Mouse (Mus musculus) limb, embryonic 12.5 days (tissue): ENCODE data around the gene Dpp6. TPM values are rescaled to one million over a fixed set of nuclear protein-coding genes. Genes with fewer than 3 reads are reported as not detected.

Experiments used
- ATAC-seq: fragments of 200-750 bp; cut with Nextera tagmentation; 2 replicates; pipeline ENCODE4 v1.8.0; 2017; ENCODE audit warnings: low read depth, moderate TSS enrichment; ENCODE audit not compliant: insufficient number of reproducible peaks, insufficient read depth, low FRiP score, low TSS enrichment
- H3K27ac ChIP-seq: fragments of 300-500 bp; sonication (generic); 2 replicates; pipeline ENCODE4 v1.5.1; 2016; ENCODE audit warnings: mild to moderate bottlenecking, moderate library complexity
- H3K27me3 ChIP-seq: fragments of 300-500 bp; sonication (generic); 2 replicates; pipeline ENCODE4 v1.6.1; 2016; ENCODE audit warnings: mild to moderate bottlenecking, moderate library complexity
- H3K36me3 ChIP-seq: fragments of 300-500 bp; sonication (generic); 2 replicates; pipeline ENCODE4 v1.6.1; 2016; ENCODE audit warnings: mild to moderate bottlenecking, moderate library complexity
- H3K4me1 ChIP-seq: fragments of 300-500 bp; sonication (generic); replicated peaks from 2 replicates; pipeline ENCODE4 v1.6.1; 2016
- H3K4me2 ChIP-seq: fragments of 300-500 bp; sonication (generic); 2 replicates; pipeline ENCODE4 v1.6.1; 2016; ENCODE audit warnings: mild to moderate bottlenecking, moderate library complexity
- H3K4me3 ChIP-seq: fragments of 300-500 bp; sonication (generic); replicated peaks from 2 replicates; pipeline ENCODE4 v1.5.1; 2016; ENCODE audit warnings: mild to moderate bottlenecking
- H3K9ac ChIP-seq: fragments of 300-500 bp; sonication (generic); replicated peaks from 2 replicates; pipeline ENCODE4 v1.6.1; 2016; ENCODE audit warnings: mild to moderate bottlenecking, moderate library complexity
- H3K9me3 ChIP-seq: fragments of 300-500 bp; sonication (generic); 2 replicates; pipeline ENCODE4 v1.6.1; 2016; ENCODE audit warnings: mild to moderate bottlenecking, moderate library complexity
- WGBS: fragments of 180-500 bp; shearing (Covaris S2); methylation state at CpG from one replicate; pipeline ENCODE4 v1.1.7; 2016; 5-methylcytosine and 5-hydroxymethylcytosine counted together
- polyA plus RNA-seq: library from polyadenylated mRNA; unstranded; fragments of >200 nt; fragmentation: Nextera tagmentation; extraction: Ambion mirVana; gene quantifications from 2 replicates; pipeline ENCODE4 v1.2.1, GENCODE M21; 2016

The Dpp6 gene
- polyA plus RNA-seq, 1 experiment from 2014 or later = 1.8 TPM

GRCm38 (mm10) chr5:27147397-27147945, 330.5 kb downstream of the Dpp6 start:
- H3K4me2 ChIP-seq = no peak overlapping the region
- no peaks in the 10 kb centered on the region for H3K9me3 ChIP-seq
- 79% methylated on average over 6 of the region's 6 CpGs for WGBS
- no peak overlapping the region for H3K9ac ChIP-seq
- H3K27me3 ChIP-seq = no peaks in the 10 kb centered on the region
- H3K4me1 ChIP-seq = no peaks in the 10 kb centered on the region
- no peaks in the 10 kb centered on the region for H3K36me3 ChIP-seq
- H3K27ac ChIP-seq = no peak overlapping the region
- no peak for ATAC-seq
- no peak overlapping the region for H3K4me3 ChIP-seq

- no peak overlapping the region for H3K9ac ChIP-seq
- H3K27me3 ChIP-seq = no peaks in the 10 kb centered on the region
- 71% methylated on average over 1 of the region's 1 CpGs for WGBS
- ATAC-seq = no peak
- H3K27ac ChIP-seq = no peak overlapping the region
- H3K4me1 ChIP-seq = no peaks in the 10 kb centered on the region
- H3K36me3 ChIP-seq = no peaks in the 10 kb centered on the region
- H3K4me3 ChIP-seq = no peak overlapping the region
- H3K9me3 ChIP-seq = no peaks in the 10 kb centered on the region
- no peak overlapping the region for H3K4me2 ChIP-seq
Observed at GRCm38 (mm10) chr5:27151017-27151416, 334.0 kb downstream of the Dpp6 start.

GRCm38 (mm10) chr5:27155671-27156070, 338.7 kb downstream of the Dpp6 start:
- ATAC-seq = no peak
- Histone ChIP-seq H3K36me3 (no peaks in the 10 kb centered on the region), H3K4me2 (no peak overlapping the region), H3K9me3 (no peaks in the 10 kb centered on the region), H3K4me3 (no peak overlapping the region), H3K9ac (no peak overlapping the region), H3K27ac (no peak overlapping the region), H3K4me1 (no peaks in the 10 kb centered on the region; the same call in 1 of the 2 replicates), H3K27me3 (no peaks in the 10 kb centered on the region)
- WGBS = 74% methylated on average over 3 of the region's 3 CpGs

- Histone ChIP-seq H3K4me3 (no peak overlapping the region), H3K9me3 (no peaks in the 10 kb centered on the region), H3K4me2 (no peak overlapping the region), H3K4me1 (no peaks in the 10 kb centered on the region; the same call in none of the 2 replicates), H3K27ac (no peak overlapping the region), H3K36me3 (no peaks in the 10 kb centered on the region), H3K9ac (no peak overlapping the region), H3K27me3 (no peaks in the 10 kb centered on the region)
- no peak for ATAC-seq
- 77% methylated on average over 2 of the region's 2 CpGs for WGBS
Observed at GRCm38 (mm10) chr5:27156366-27156765, 339.4 kb downstream of the Dpp6 start.

GRCm38 (mm10) chr5:27161122-27161645, 344.2 kb downstream of the Dpp6 start:
- WGBS = 58% methylated on average over 11 of the region's 11 CpGs
- no peak for ATAC-seq

GRCm38 (mm10) chr5:27168550-27168949, 351.5 kb downstream of the Dpp6 start:
- no peaks in the 10 kb centered on the region for H3K4me1 ChIP-seq
- H3K9ac ChIP-seq = no peak overlapping the region
- H3K36me3 ChIP-seq = no peaks in the 10 kb centered on the region
- no peak overlapping the region for H3K27ac ChIP-seq
- ATAC-seq = no peak
- no peak overlapping the region for H3K4me3 ChIP-seq
- H3K27me3 ChIP-seq = no peaks in the 10 kb centered on the region
- WGBS = 67% methylated on average over 1 of the region's 1 CpGs
- no peaks in the 10 kb centered on the region for H3K9me3 ChIP-seq
- H3K4me2 ChIP-seq = no peak overlapping the region

More at GRCm38 (mm10) chr5:27161122-27161645, 344.2 kb downstream of the Dpp6 start:
- Histone ChIP-seq H3K9ac (no peak overlapping the region), H3K4me1 (no peaks in the 10 kb centered on the region; the same call in none of the 2 replicates), H3K9me3 (no peaks in the 10 kb centered on the region), H3K4me2 (no peak overlapping the region), H3K4me3 (no peak overlapping the region), H3K27ac (no peak overlapping the region), H3K27me3 (no peaks in the 10 kb centered on the region), H3K36me3 (no peaks in the 10 kb centered on the region)

- no peak overlapping the region for H3K4me2 ChIP-seq
- WGBS = 84% methylated on average over 4 of the region's 4 CpGs
- no peak overlapping the region for H3K9ac ChIP-seq
- no peak for ATAC-seq
- no peak overlapping the region for H3K4me3 ChIP-seq
- no peaks in the 10 kb centered on the region for H3K9me3 ChIP-seq
- no peak overlapping the region for H3K27ac ChIP-seq
- H3K27me3 ChIP-seq = no peaks in the 10 kb centered on the region
- H3K36me3 ChIP-seq = no peaks in the 10 kb centered on the region
- H3K4me1 ChIP-seq = no peaks in the 10 kb centered on the region
Observed at GRCm38 (mm10) chr5:27184963-27185362, 368.0 kb downstream of the Dpp6 start.

- Histone ChIP-seq H3K4me2 (no peak overlapping the region), H3K9me3 (no peaks in the 10 kb centered on the region), H3K4me3 (no peak overlapping the region), H3K9ac (no peak overlapping the region), H3K4me1 (no peaks in the 10 kb centered on the region), H3K27me3 (no peaks in the 10 kb centered on the region), H3K36me3 (no peaks in the 10 kb centered on the region), H3K27ac (no peak overlapping the region)
- 82% methylated on average over 5 of the region's 5 CpGs for WGBS
- no peak for ATAC-seq
Observed at GRCm38 (mm10) chr5:27191242-27191969, 374.4 kb downstream of the Dpp6 start.

- ATAC-seq = no peak
- 90% methylated on average over 3 of the region's 3 CpGs for WGBS
- H3K4me2 ChIP-seq = no peak overlapping the region
- H3K27me3 ChIP-seq = no peaks in the 10 kb centered on the region
- H3K4me1 ChIP-seq = no peaks in the 10 kb centered on the region
- no peak overlapping the region for H3K4me3 ChIP-seq
- H3K9ac ChIP-seq = no peak overlapping the region
- no peaks in the 10 kb centered on the region for H3K9me3 ChIP-seq
- no peaks in the 10 kb centered on the region for H3K36me3 ChIP-seq
- H3K27ac ChIP-seq = no peak overlapping the region
Observed at GRCm38 (mm10) chr5:27194157-27194556, 377.2 kb downstream of the Dpp6 start.

GRCm38 (mm10) chr5:27194975-27195374, 378.0 kb downstream of the Dpp6 start:
- no peak overlapping the region for H3K4me3 ChIP-seq

GRCm38 (mm10) chr5:27200581-27201341, 383.8 kb downstream of the Dpp6 start:
- WGBS = 45% methylated on average over 2 of the region's 2 CpGs
- no peaks in the 10 kb centered on the region for H3K9me3 ChIP-seq
- no peak overlapping the region for H3K9ac ChIP-seq
- H3K4me3 ChIP-seq = no peak overlapping the region
- H3K27ac ChIP-seq = no peak overlapping the region
- H3K27me3 ChIP-seq = no peaks in the 10 kb centered on the region
- no peak for ATAC-seq
- H3K4me1 ChIP-seq = no peaks in the 10 kb centered on the region
- no peak overlapping the region for H3K4me2 ChIP-seq
- no peaks in the 10 kb centered on the region for H3K36me3 ChIP-seq

More at GRCm38 (mm10) chr5:27194975-27195374, 378.0 kb downstream of the Dpp6 start:
- Histone ChIP-seq H3K36me3 (no peaks in the 10 kb centered on the region), H3K9me3 (no peaks in the 10 kb centered on the region), H3K4me1 (no peaks in the 10 kb centered on the region), H3K27me3 (no peaks in the 10 kb centered on the region), H3K27ac (no peak overlapping the region), H3K4me2 (no peak overlapping the region), H3K9ac (no peak overlapping the region)
- ATAC-seq = no peak
- 44% methylated on average over 1 of the region's 1 CpGs for WGBS
